Mouse (Mus musculus): ENCODE measurements at regions not wholly inside any gene's neighbourhood (a gene's known extent, or its start where the extent isn't known, plus 50 kb on each side); places are given as distances from the start of the nearest gene placed in this dataset.

DNA sequence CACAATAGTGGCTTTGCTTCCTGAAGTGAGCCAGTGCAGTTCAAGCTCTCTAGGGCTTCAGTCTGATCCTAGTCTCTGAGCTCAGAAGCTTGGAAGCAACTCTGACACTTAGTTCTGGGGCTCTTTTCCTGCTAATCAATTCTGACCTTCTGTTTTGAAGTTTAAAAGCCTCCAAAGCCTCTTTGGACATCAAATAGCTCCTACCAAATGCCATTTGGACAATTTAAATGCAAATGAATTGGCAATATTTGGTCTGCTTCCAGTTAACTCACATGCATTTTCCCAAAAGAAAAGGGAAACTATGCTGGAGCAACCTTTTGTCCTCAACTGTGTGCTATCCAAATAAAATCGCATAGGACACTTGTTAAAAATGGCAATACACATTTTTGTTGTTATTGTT is 968.7 kb downstream of the Tlr4 start:
- no peak for DNase-seq (ENCODE audit: inconsistent age in 2 of 2, low spot score in 1 of 2)
